ENCODE assay signal across 17 mouse cellular contexts in genomic region chr3:106978728-106979127, GRCm38 (mm10). TPM values are rescaled to one million over a fixed set of nuclear protein-coding genes. Genes with fewer than 3 reads are reported as not detected.
DNase-seq lines count a peak whose midpoint lies in the region; ATAC-seq lines count a peak whose summit lies in the region.
"Had no signal": no experiment of that assay in that cellular context is flagged by ENCODE, and none has a peak within 500 bp of the region (broad histone marks: within the 10 kb centered on the region; RNA-seq: fewer than 3 reads in every experiment).

No protein-coding gene starts in this region.

- H3K4me2 ChIP-seq in forebrain, embryonic 14.5 days (ENCODE audit: low read length), result no peak overlapping the region

- H3K36me3 ChIP-seq in forebrain, embryonic 14.5 days (ENCODE audit: control insufficient read depth, insufficient read depth, low read length), result no peaks in the 10 kb centered on the region

- H3K9me3 ChIP-seq in forebrain, embryonic 14.5 days (replicated peaks; ENCODE audit: control insufficient read depth, low read length), result no peaks in the 10 kb centered on the region

- ATAC-seq in forebrain, embryonic 14.5 days, result peak; percentile 57; the same call in 1 of the 2 replicates

- H3K27ac ChIP-seq in forebrain, embryonic 14.5 days (ENCODE audit: low read depth, low read length), result no peak overlapping the region
- H3K27ac ChIP-seq: heart, adult 2 months; kidney, postnatal 0 days; macrophage; stomach, postnatal 0 days had no signal

- H3K4me3 ChIP-seq in forebrain, embryonic 14.5 days (ENCODE audit: low read depth, low read length), result no peak overlapping the region
- H3K4me3 ChIP-seq: heart, adult 2 months had no signal

- H3K9ac ChIP-seq in forebrain, embryonic 14.5 days (ENCODE audit: low read length), result no peak overlapping the region

- peak; percentile 17 for DNase-seq in layer of hippocampus, adult 9-11 months
- no peak for DNase-seq in layer of hippocampus, postnatal 25 days (ENCODE audit: extremely low spot score in 1 of 2, low spot score in 1 of 2)
- DNase-seq in forebrain, embryonic 14.5 days (ENCODE audit: low spot score), result peak; percentile 54
- DNase-seq in layer of hippocampus, postnatal 36 days, result peak; percentile 13 to 17
- DNase-seq in right cerebral cortex, postnatal 10 days (ENCODE audit: low spot score in 2 of 2), result peak; percentile 43
- no peak for DNase-seq in heart, adult 8-10 months (ENCODE audit: low spot score)
- DNase-seq in lung, adult 18-20 months, result no peak
- DNase-seq: adrenal gland, postnatal 25 days; heart, adult 2 months; heart, postnatal 10 days; liver; lung, adult 2 months; thymus, postnatal 14 days had no signal

- H3K4me1 ChIP-seq in forebrain, embryonic 14.5 days (ENCODE audit: control insufficient read depth, insufficient read depth, low read length), result peaks cover 10% of the 10 kb centered on the region; the same call in 1 of the 2 replicates

- H3K27me3 ChIP-seq in forebrain, embryonic 14.5 days (replicated peaks; ENCODE audit: control insufficient read depth, insufficient read depth, low read length), result no peaks in the 10 kb centered on the region

- 16% methylated on average over 6 of the region's 6 CpGs for WGBS in forebrain, embryonic 14.5 days

RNA-seq across cellular contexts. Expression of gene Kcna3, which starts 57.2 kb away (rescaled TPM):
- total RNA-seq in layer of hippocampus, postnatal 25 days (2021), result 10 to 100 TPM; 20.3 to 22.1 TPM
- polyA plus RNA-seq in forebrain, embryonic 14.5 days (2014; fragmentation: Nextera tagmentation; extraction: Ambion mirVana), result 10.3 and 15.6 TPM in 2 replicates
- 10 to 100 TPM; 20.3 to 21.8 TPM for total RNA-seq in layer of hippocampus, postnatal 36 days (2021)
- total RNA-seq in heart, adult 8-10 months (2022), result under 1 TPM; 0.27 to 0.69 (median 0.34) TPM
- total RNA-seq: gastrocnemius, adult 8-10 months had no signal

Comparison
In these comparisons a context has a peak if more than half of its experiments do, and no peak if none do; other contexts are left out.
1. DNase-seq: peak in layer of hippocampus, adult 9-11 months (single experiment), forebrain, embryonic 14.5 days (single experiment), layer of hippocampus, postnatal 36 days (2 of 2) and right cerebral cortex, postnatal 10 days (2 of 2); none in layer of hippocampus, postnatal 25 days (0 of 2), heart, adult 8-10 months (single experiment) and lung, adult 18-20 months (0 of 2).
2. RNA of gene Kcna3, which starts 57.2 kb away (total RNA-seq): 20.3 to 22.1 TPM in layer of hippocampus, postnatal 25 days and 20.3 to 21.8 TPM in layer of hippocampus, postnatal 36 days; 0.27 to 0.69 TPM in heart, adult 8-10 months; every median in the first group is over 10 times any median in the second.